Mouse (Mus musculus): ENCODE data around the gene Pitpna.

Pitpna gene

GRCm38 (mm10) chr11:75563851-75564548 lies 23.9 kb upstream of the Pitpna start:
- DNase-seq (ENCODE audit: low spot score): no peak

- DNase-seq (ENCODE audit: low spot score): no peak
These were observed 22.0 kb upstream of the Pitpna start for GRCm38 (mm10) chr11:75565849-75566248.

GRCm38 (mm10) chr11:75566276-75567196 lies 21.4 kb upstream of the Pitpna start:
- no peak for DNase-seq (ENCODE audit: low spot score)

- no peak for DNase-seq (ENCODE audit: low spot score)
These were observed 20.4 kb upstream of the Pitpna start for GRCm38 (mm10) chr11:75567346-75568114.

GRCm38 (mm10) chr11:75568115-75568511 lies 19.8 kb upstream of the Pitpna start:
- DNase-seq (ENCODE audit: low spot score): no peak

GRCm38 (mm10) chr11:75568962-75569361 lies 18.9 kb upstream of the Pitpna start:
- no peak for DNase-seq (ENCODE audit: low spot score)

- no peak for DNase-seq (ENCODE audit: low spot score)
These were observed 17.3 kb upstream of the Pitpna start for GRCm38 (mm10) chr11:75570375-75571125.

- no peak for DNase-seq (ENCODE audit: low spot score)
These were observed 16.5 kb upstream of the Pitpna start for GRCm38 (mm10) chr11:75571126-75571990.

- no peak for DNase-seq (ENCODE audit: low spot score)
These were observed 15.6 kb upstream of the Pitpna start for GRCm38 (mm10) chr11:75572301-75572791.

GRCm38 (mm10) chr11:75572854-75573650 lies 14.8 kb upstream of the Pitpna start:
- peak; percentile 98 for DNase-seq (ENCODE audit: low spot score)

GRCm38 (mm10) chr11:75574378-75575123 lies 13.3 kb upstream of the Pitpna start:
- no peak for DNase-seq (ENCODE audit: low spot score)

GRCm38 (mm10) chr11:75575560-75576123 lies 12.3 kb upstream of the Pitpna start:
- DNase-seq (ENCODE audit: low spot score): no peak

- DNase-seq (ENCODE audit: low spot score): no peak
These were observed 9.3 kb upstream of the Pitpna start for GRCm38 (mm10) chr11:75578609-75579008.

- no peak for DNase-seq (ENCODE audit: low spot score)
These were observed 6.3 kb upstream of the Pitpna start for GRCm38 (mm10) chr11:75581495-75582149.

- DNase-seq (ENCODE audit: low spot score): no peak
These were observed 4.4 kb upstream of the Pitpna start for GRCm38 (mm10) chr11:75583521-75583920.

GRCm38 (mm10) chr11:75585061-75585460 lies 2.8 kb upstream of the Pitpna start:
- DNase-seq (ENCODE audit: low spot score): no peak

- no peak for DNase-seq (ENCODE audit: low spot score)
These were observed 1.9 kb upstream of the Pitpna start for GRCm38 (mm10) chr11:75585978-75586377.

GRCm38 (mm10) chr11:75586963-75587362 lies 934 bp upstream of the Pitpna start:
- DNase-seq (ENCODE audit: low spot score): no peak
